Mouse (Mus musculus) T-helper 17 cell (primary cell): ENCODE data around the gene Kitl.

Source experiments
- in situ Hi-C, 2 experiments: fragments of 300-600 bp; cut with MboI, MseI; formaldehyde crosslinking; loops; 1 replicate in 1 of 2; 2 replicates in 1 of 2; pipeline ENCODE4 v1.15.1; 2025; ENCODE audit warnings: high pct_unique_total_duplicates in 2 of 2

The Kitl gene

DNA sequence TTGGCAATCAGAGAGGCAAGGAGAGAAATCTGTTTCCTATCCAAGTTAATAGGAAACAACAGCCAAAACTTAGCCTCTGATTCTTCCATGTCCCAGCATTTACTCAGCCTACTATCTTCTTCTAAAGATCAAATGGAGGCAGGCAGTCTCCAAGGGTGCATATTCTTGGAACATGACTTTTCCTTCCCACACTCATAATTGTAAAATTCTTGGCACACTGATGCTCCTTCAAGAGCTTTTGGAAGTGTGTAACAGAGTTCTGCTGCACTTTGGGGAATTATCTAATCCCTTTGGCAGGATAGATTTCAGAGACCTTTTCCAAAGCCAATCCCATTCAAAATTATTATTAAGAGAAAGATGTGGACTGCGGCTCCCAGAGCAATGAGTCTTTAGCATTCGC, 100.1 kb downstream of the Kitl start:
- in situ Hi-C loops = no loop called here

DNA sequence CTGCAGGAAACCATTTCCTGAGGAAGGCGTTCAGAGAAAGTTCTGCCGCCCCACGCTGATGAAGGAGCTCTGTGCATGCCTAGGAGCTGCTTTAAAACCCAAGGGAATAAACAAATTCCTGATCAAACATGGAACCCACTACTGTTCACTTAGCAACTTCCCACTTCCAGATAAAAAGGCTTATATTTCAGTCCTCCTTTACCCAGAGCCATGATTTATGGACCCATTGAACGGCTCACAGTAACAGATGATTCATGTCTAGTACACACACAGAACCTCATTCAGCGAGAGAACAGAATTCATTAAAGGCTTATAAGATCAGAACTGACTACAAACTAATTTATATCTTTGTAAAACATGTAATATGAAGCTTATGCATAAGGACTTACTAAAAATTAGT, 109.0 kb downstream of the Kitl start:
- in situ Hi-C loops = no loop called here

DNA sequence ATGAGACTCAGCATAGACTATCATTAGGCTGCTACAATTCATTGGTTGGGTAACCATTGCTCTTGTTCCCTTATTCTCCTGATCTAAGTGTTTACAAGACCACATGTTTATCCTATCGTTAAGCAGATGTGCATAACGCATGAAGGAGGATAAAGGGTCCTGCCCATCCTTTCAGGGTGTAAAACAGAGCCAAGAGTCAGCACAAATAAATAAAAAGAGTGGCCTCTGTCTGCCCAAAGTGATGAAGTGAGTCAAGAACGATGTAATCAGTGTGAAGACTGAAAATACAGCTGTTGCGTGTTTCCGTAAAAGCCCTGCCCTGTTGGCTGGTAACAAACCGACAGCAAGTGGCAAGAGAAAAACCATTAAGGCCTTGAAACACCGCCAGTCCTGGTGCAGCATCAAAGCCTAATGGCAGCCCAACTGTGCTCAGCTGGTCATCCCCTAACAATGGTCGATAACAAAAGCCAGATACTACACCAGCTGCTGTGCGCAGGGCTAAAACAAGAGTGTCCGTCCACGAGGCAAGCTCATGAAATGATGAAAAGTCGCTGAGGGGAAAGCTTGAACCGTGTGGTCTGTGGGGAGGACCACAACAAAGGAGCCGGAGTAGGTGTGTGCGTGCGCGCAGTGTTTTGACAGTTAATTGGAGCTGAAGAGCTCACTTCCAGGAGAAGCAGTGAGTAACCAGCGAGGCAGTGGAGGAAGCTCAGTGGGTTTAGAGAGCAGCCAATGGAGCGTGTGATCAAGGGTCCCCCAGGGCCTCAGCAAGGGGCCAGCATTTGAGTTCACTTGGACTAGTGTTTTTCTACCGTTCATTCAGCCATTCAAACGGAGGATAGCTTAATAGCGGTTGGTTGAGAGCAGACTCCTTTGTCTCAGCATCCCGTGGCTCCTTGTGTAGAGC, 112.7 kb downstream of the Kitl start:
- in situ Hi-C loops = no loop called here

DNA sequence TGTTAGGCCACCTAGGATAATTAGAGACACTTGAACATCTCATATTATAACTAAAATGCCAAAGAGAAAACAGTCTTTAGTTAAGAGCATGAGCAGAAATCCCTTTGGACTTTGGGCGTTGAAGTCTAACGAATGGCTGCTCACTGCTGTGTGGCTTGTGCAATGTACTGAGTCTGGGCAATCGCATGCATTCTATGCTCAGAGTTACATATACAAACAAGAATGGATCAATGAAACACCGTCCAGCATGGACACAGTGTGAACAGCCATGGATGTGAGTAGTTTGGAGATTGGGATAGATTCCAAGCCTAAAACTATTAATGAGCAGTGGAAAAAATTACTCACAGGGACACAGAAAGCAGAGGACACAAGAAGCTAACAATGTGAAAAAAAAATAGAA, 116.2 kb downstream of the Kitl start:
- in situ Hi-C loops = loop anchor here in 1 of 2 experiments (10.0 kb wide), 1 partner anchor 1277 kb away; no protein-coding TSS in a partner anchor

DNA sequence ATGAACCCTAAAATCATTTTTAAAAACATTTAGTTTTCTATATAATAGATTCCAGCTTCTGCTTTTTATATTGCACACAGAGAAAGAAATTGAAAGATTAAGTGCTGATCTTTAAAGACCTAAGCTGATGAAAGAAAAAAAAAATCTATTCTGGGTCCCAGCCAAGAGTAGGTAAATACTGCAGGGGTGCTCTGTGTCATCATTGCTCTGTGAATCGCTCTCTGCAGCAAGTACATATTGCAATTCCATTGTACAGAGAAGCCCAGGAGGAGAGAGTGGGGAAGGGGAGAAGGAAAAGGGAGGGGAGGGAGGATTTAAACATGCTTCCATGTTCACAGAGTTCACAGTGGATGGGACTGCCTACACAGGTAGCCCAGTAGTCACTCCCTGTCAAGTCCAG, 116.9 kb downstream of the Kitl start:
- in situ Hi-C loops = loop anchor here in 1 of 2 experiments (10.0 kb wide), 1 partner anchor 1278 kb away; no protein-coding TSS in a partner anchor

DNA sequence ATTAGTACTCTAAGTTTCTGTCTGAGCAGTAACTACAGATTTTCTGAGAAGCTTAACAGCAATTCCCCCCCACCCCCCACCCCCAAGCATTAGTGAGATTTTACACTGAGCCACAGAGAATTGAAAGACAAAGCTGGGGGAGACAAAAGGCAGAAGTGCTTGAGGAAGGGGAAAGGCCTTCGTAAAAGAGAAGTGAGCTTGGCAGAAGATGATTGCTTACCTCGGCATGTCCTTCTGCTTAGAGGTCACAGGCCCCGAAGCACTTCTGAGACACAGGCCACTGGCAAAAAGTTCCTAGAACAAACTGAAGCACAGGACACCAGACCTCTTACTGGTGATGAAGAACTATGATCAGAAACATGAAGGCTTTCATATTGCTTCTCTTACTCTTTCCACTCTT, 123.1 kb downstream of the Kitl start:
- in situ Hi-C loops = loop anchor here in 1 of 2 experiments (10.0 kb wide), 1 partner anchor 1284 kb away; no protein-coding TSS in a partner anchor

- in situ Hi-C loops = no loop called here
Measured at GRCm38 (mm10) chr10:100148123-100148522, 132.7 kb downstream of the Kitl start.
